Mouse (Mus musculus): ENCODE results near the gene Trpm3. TPM values are rescaled to one million over a fixed set of nuclear protein-coding genes. Genes with fewer than 3 reads are reported as not detected.
"Not testable (repeated sequence)": the region's sequence is repeated elsewhere in the genome, so short reads cannot be mapped to it uniquely, and the experiment has no call there.

Gene Trpm3
- polyA plus RNA-seq, 1 experiment from 2014 or later = 1.1 TPM

GRCm38 (mm10) chr19:22842697-22843096 is 703.9 kb downstream of the Trpm3 start:
- no peaks in the 10 kb centered on the region for H3K27me3 ChIP-seq
- no peaks in the 10 kb centered on the region for H3K4me1 ChIP-seq
- no peaks in the 10 kb centered on the region for H3K9me3 ChIP-seq
- H3K4me3 ChIP-seq = no peak overlapping the region
- no peak overlapping the region for H3K4me2 ChIP-seq
- no peak for ATAC-seq (ENCODE audit: borderline replicate concordance, extremely low read depth, low FRiP score, low TSS enrichment)
- no peak overlapping the region for H3K9ac ChIP-seq
- no peaks in the 10 kb centered on the region for H3K36me3 ChIP-seq
- no peak overlapping the region for H3K27ac ChIP-seq
- WGBS = 85% methylated on average over 2 of the region's 2 CpGs

- H3K9me3 ChIP-seq = no peaks in the 10 kb centered on the region
- ATAC-seq (ENCODE audit: borderline replicate concordance, extremely low read depth, low FRiP score, low TSS enrichment) = no peak
- no peak overlapping the region for H3K4me3 ChIP-seq
- WGBS = 65% methylated on average over 12 of the region's 12 CpGs
- H3K4me1 ChIP-seq = no peaks in the 10 kb centered on the region
- H3K9ac ChIP-seq = no peak overlapping the region
- H3K27ac ChIP-seq = no peak overlapping the region
- no peak overlapping the region for H3K4me2 ChIP-seq
- H3K36me3 ChIP-seq = no peaks in the 10 kb centered on the region
- no peaks in the 10 kb centered on the region for H3K27me3 ChIP-seq
Observed at GRCm38 (mm10) chr19:22847696-22848095, 708.9 kb downstream of the Trpm3 start.

- WGBS = 63% methylated on average over 1 of the region's 1 CpGs
- no peak overlapping the region for H3K27ac ChIP-seq
- no peak overlapping the region for H3K9ac ChIP-seq
- no peaks in the 10 kb centered on the region for H3K27me3 ChIP-seq
- no peaks in the 10 kb centered on the region for H3K9me3 ChIP-seq
- H3K4me3 ChIP-seq = no peak overlapping the region
- no peaks in the 10 kb centered on the region for H3K36me3 ChIP-seq
- no peak overlapping the region for H3K4me2 ChIP-seq
- no peaks in the 10 kb centered on the region for H3K4me1 ChIP-seq
- no peak for ATAC-seq (ENCODE audit: borderline replicate concordance, extremely low read depth, low FRiP score, low TSS enrichment)
Observed at GRCm38 (mm10) chr19:22848251-22848650, 709.4 kb downstream of the Trpm3 start.

- ATAC-seq (ENCODE audit: borderline replicate concordance, extremely low read depth, low FRiP score, low TSS enrichment) = no peak
- Histone ChIP-seq H3K27ac (no peak overlapping the region), H3K4me1 (no peaks in the 10 kb centered on the region), H3K4me3 (no peak overlapping the region), H3K4me2 (no peak overlapping the region), H3K27me3 (no peaks in the 10 kb centered on the region), H3K36me3 (no peaks in the 10 kb centered on the region), H3K9ac (no peak overlapping the region), H3K9me3 (no peaks in the 10 kb centered on the region)
- WGBS = 74% methylated on average over 7 of the region's 7 CpGs
Observed at GRCm38 (mm10) chr19:22848783-22849576, 710.1 kb downstream of the Trpm3 start.

- 51% methylated on average over 5 of the region's 5 CpGs for WGBS
- H3K27ac ChIP-seq = not testable (repeated sequence)
- ATAC-seq (ENCODE audit: borderline replicate concordance, extremely low read depth, low FRiP score, low TSS enrichment) = peak; percentile 59; the same call in 1 of the 2 replicates
Observed at GRCm38 (mm10) chr19:22851423-22851822, 712.6 kb downstream of the Trpm3 start.

GRCm38 (mm10) chr19:22859644-22860043 is 720.8 kb downstream of the Trpm3 start:
- no peaks in the 10 kb centered on the region for H3K27me3 ChIP-seq
- 74% methylated on average over 4 of the region's 4 CpGs for WGBS
- no peak for ATAC-seq (ENCODE audit: borderline replicate concordance, extremely low read depth, low FRiP score, low TSS enrichment)
- H3K4me3 ChIP-seq = no peak overlapping the region
- no peak overlapping the region for H3K4me2 ChIP-seq
- no peaks in the 10 kb centered on the region for H3K4me1 ChIP-seq
- H3K36me3 ChIP-seq = no peaks in the 10 kb centered on the region
- no peaks in the 10 kb centered on the region for H3K9me3 ChIP-seq
- H3K9ac ChIP-seq = no peak overlapping the region
- no peak overlapping the region for H3K27ac ChIP-seq

More at GRCm38 (mm10) chr19:22851423-22851822, 712.6 kb downstream of the Trpm3 start:
- H3K9ac ChIP-seq, H3K4me2 ChIP-seq, H3K4me1 ChIP-seq, H3K9me3 ChIP-seq, H3K4me3 ChIP-seq, H3K36me3 ChIP-seq, H3K27me3 ChIP-seq: not testable (repeated sequence)

- H3K4me2 ChIP-seq = no peak overlapping the region
- 77% methylated on average over 5 of the region's 5 CpGs for WGBS
- no peak overlapping the region for H3K27ac ChIP-seq
- ATAC-seq (ENCODE audit: borderline replicate concordance, extremely low read depth, low FRiP score, low TSS enrichment) = no peak
- H3K36me3 ChIP-seq = no peaks in the 10 kb centered on the region
- no peaks in the 10 kb centered on the region for H3K9me3 ChIP-seq
- no peaks in the 10 kb centered on the region for H3K27me3 ChIP-seq
- peaks cover 2% of the 10 kb centered on the region; the same call in 1 of the 2 replicates for H3K4me1 ChIP-seq
- no peak overlapping the region for H3K4me3 ChIP-seq
- no peak overlapping the region for H3K9ac ChIP-seq
Observed at GRCm38 (mm10) chr19:22867456-22867855, 728.6 kb downstream of the Trpm3 start.

- no peak overlapping the region for H3K27ac ChIP-seq
- H3K4me2 ChIP-seq = no peak overlapping the region
- no peak overlapping the region for H3K4me3 ChIP-seq
- ATAC-seq (ENCODE audit: borderline replicate concordance, extremely low read depth, low FRiP score, low TSS enrichment) = no peak
- no peak overlapping the region for H3K9ac ChIP-seq
- H3K36me3 ChIP-seq = no peaks in the 10 kb centered on the region
- WGBS = 78% methylated on average over 2 of the region's 2 CpGs
- H3K9me3 ChIP-seq = no peaks in the 10 kb centered on the region
- no peaks in the 10 kb centered on the region for H3K27me3 ChIP-seq
- H3K4me1 ChIP-seq = peaks cover 7% of the 10 kb centered on the region; the same call in 1 of the 2 replicates
Observed at GRCm38 (mm10) chr19:22869853-22870252, 731.0 kb downstream of the Trpm3 start.

- H3K4me2 ChIP-seq = no peak overlapping the region
- H3K36me3 ChIP-seq = no peaks in the 10 kb centered on the region
- H3K27ac ChIP-seq = no peak overlapping the region
- 32% methylated on average over 5 of the region's 5 CpGs for WGBS
- H3K9ac ChIP-seq = no peak overlapping the region
- H3K27me3 ChIP-seq = no peaks in the 10 kb centered on the region
- H3K4me3 ChIP-seq = no peak overlapping the region
- no peaks in the 10 kb centered on the region for H3K9me3 ChIP-seq
- ATAC-seq (ENCODE audit: borderline replicate concordance, extremely low read depth, low FRiP score, low TSS enrichment) = no peak
- H3K4me1 ChIP-seq = peaks cover 7% of the 10 kb centered on the region; the same call in 1 of the 2 replicates
Observed at GRCm38 (mm10) chr19:22872456-22872855, 733.6 kb downstream of the Trpm3 start.

- H3K9ac ChIP-seq = no peak overlapping the region
- H3K4me1 ChIP-seq = peaks cover 11% of the 10 kb centered on the region; the same call in 1 of the 2 replicates
- no peaks in the 10 kb centered on the region for H3K9me3 ChIP-seq
- no peak overlapping the region for H3K4me3 ChIP-seq
- no peak for ATAC-seq (ENCODE audit: borderline replicate concordance, extremely low read depth, low FRiP score, low TSS enrichment)
- H3K27me3 ChIP-seq = no peaks in the 10 kb centered on the region
- no peak overlapping the region for H3K27ac ChIP-seq
- no peak overlapping the region for H3K4me2 ChIP-seq
- 34% methylated on average over 1 of the region's 1 CpGs for WGBS
- H3K36me3 ChIP-seq = no peaks in the 10 kb centered on the region
Observed at GRCm38 (mm10) chr19:22880199-22880598, 741.4 kb downstream of the Trpm3 start.

GRCm38 (mm10) chr19:22882670-22883111 is 743.8 kb downstream of the Trpm3 start:
- no peaks in the 10 kb centered on the region for H3K27me3 ChIP-seq
- H3K9me3 ChIP-seq = no peaks in the 10 kb centered on the region
- H3K4me1 ChIP-seq = peaks cover 11% of the 10 kb centered on the region; the same call in 1 of the 2 replicates
- no peak for ATAC-seq (ENCODE audit: borderline replicate concordance, extremely low read depth, low FRiP score, low TSS enrichment)
- H3K36me3 ChIP-seq = no peaks in the 10 kb centered on the region
- H3K27ac ChIP-seq = no peak overlapping the region
- 37% methylated on average over 3 of the region's 3 CpGs for WGBS
- no peak overlapping the region for H3K4me2 ChIP-seq
- H3K4me3 ChIP-seq = no peak overlapping the region
- H3K9ac ChIP-seq = no peak overlapping the region

GRCm38 (mm10) chr19:22883154-22883553 is 744.3 kb downstream of the Trpm3 start:
- Histone ChIP-seq H3K9ac (no peak overlapping the region), H3K4me3 (no peak overlapping the region), H3K36me3 (no peaks in the 10 kb centered on the region), H3K4me2 (no peak overlapping the region), H3K4me1 (peaks cover 11% of the 10 kb centered on the region; the same call in 1 of the 2 replicates), H3K9me3 (no peaks in the 10 kb centered on the region), H3K27me3 (no peaks in the 10 kb centered on the region), H3K27ac (no peak overlapping the region)
- 79% methylated on average over 7 of the region's 7 CpGs for WGBS
- ATAC-seq (ENCODE audit: borderline replicate concordance, extremely low read depth, low FRiP score, low TSS enrichment) = no peak

Measured in lung, embryonic 15.5 days (tissue).